Mouse (Mus musculus) fat pad, adult 2 months (tissue): Measurements from ENCODE around the gene Pprc1.

Source experiments
- DNase-seq: peaks from one replicate; pipeline ENCODE4 v3.0.0-alpha.2; 2011; ENCODE audit warnings: low read depth, low spot score; ENCODE audit errors: extremely low read depth

The Pprc1 gene

GRCm38 (mm10) chr19:46110214-46110613 lies 65.5 kb downstream of the Pprc1 start:
- peak; percentile 50 for DNase-seq

- DNase-seq, result no peak
Observed at GRCm38 (mm10) chr19:46110781-46111180, 66.1 kb downstream of the Pprc1 start.

- DNase-seq, result no peak
Observed at GRCm38 (mm10) chr19:46114617-46115016, 69.9 kb downstream of the Pprc1 start.

- DNase-seq, result no peak
Observed at GRCm38 (mm10) chr19:46119458-46119857, 74.8 kb downstream of the Pprc1 start.

GRCm38 (mm10) chr19:46120872-46121271 lies 76.2 kb downstream of the Pprc1 start:
- no peak for DNase-seq
